Mouse (Mus musculus) brown adipose tissue, adult 24 weeks (tissue): ENCODE measurements at regions not wholly inside any gene's neighbourhood (a gene's known extent, or its start where the extent isn't known, plus 50 kb on each side); places are given as distances from the start of the nearest gene placed in this dataset.
A peak's percentile ranks its signal among the peaks of the same experiment; 100 is the strongest.

Experiments used
- H3K27ac ChIP-seq: fragments of 200-500 bp; replicated peaks from 2 replicates; pipeline ENCODE4 v1.5.1; 2012; ENCODE audit warnings: low read depth, mild to moderate bottlenecking, low read length
- H3K4me1 ChIP-seq: fragments of 200-500 bp; 2 replicates; pipeline ENCODE4 v1.6.1; 2012; ENCODE audit warnings: low read length, mixed read lengths; ENCODE audit not compliant: control insufficient read depth, insufficient read depth, insufficient read length
- H3K4me3 ChIP-seq: fragments of 200-500 bp; 2 replicates; pipeline ENCODE4 v1.5.1; 2012; ENCODE audit warnings: low read depth, mild to moderate bottlenecking, low read length, moderate library complexity; ENCODE audit not compliant: insufficient read depth

- no peak overlapping the region for H3K27ac ChIP-seq
- no peak overlapping the region for H3K4me3 ChIP-seq
- H3K4me1 ChIP-seq, result no peaks in the 10 kb centered on the region
These were observed 119.6 kb upstream of the Rbms1 start for GRCm38 (mm10) chr2:61082640-61083039.

GRCm38 (mm10) chr2:61080006-61080405, 117.0 kb upstream of the Rbms1 start:
- H3K27ac ChIP-seq, result no peak overlapping the region
- no peak overlapping the region for H3K4me3 ChIP-seq
- no peaks in the 10 kb centered on the region for H3K4me1 ChIP-seq

GRCm38 (mm10) chr2:61071025-61071424, 108.0 kb upstream of the Rbms1 start:
- H3K4me3 ChIP-seq, result no peak overlapping the region
- H3K27ac ChIP-seq, result no peak overlapping the region
- 0 out of 2 replicates have a peak, but pooled peaks cover 2% of the 10 kb centered on the region for H3K4me1 ChIP-seq

GRCm38 (mm10) chr2:61067877-61068276, 104.9 kb upstream of the Rbms1 start:
- no peak overlapping the region for H3K4me3 ChIP-seq
- H3K27ac ChIP-seq, result no peak overlapping the region
- 0 out of 2 replicates have a peak, but pooled peaks cover 2% of the 10 kb centered on the region for H3K4me1 ChIP-seq

DNA sequence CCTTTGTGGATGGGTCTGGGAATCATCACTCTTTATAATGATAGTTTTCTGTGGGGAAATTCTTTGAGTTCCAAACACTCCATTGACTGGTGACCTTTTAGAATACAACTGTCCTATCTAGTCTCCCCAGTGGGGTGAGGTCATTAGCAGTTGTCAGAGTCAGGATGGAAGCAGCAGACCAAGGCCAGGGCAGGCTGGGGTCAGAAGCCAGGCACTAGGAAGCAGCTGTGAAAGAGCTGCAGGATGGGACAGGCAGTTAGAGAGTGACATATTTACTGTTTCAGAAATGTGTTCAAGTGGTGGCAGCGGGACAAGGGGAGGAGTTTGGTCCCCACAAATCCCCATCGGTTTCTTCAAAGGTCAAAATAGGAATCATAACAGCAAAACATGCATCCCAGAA, 99.1 kb upstream of the Rbms1 start:
- H3K27ac ChIP-seq, result no peak overlapping the region
- no peak overlapping the region for H3K4me3 ChIP-seq
- no peaks in the 10 kb centered on the region for H3K4me1 ChIP-seq

DNA sequence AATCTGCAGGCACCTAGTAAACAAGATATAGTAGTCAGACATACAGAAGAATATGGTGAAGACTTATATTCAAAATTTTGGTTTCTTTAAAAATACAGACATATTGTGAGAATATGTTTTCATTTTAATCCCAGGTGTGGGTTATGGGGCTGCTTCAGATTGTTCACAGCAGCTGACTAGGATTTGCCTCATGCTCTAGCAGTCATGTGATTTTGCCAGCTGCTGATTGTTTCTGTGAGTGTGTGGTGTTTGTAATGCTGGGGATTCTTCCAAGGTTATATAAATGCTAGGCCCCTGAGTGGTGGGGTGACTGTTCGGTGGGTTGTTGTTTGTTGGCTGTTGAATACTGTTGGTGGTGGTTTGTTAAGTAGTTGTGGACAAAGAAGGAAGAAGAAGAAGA, 97.9 kb upstream of the Rbms1 start:
- Histone ChIP-seq H3K27ac (no peak overlapping the region), H3K4me3 (no peak overlapping the region), H3K4me1 (no peaks in the 10 kb centered on the region)

DNA sequence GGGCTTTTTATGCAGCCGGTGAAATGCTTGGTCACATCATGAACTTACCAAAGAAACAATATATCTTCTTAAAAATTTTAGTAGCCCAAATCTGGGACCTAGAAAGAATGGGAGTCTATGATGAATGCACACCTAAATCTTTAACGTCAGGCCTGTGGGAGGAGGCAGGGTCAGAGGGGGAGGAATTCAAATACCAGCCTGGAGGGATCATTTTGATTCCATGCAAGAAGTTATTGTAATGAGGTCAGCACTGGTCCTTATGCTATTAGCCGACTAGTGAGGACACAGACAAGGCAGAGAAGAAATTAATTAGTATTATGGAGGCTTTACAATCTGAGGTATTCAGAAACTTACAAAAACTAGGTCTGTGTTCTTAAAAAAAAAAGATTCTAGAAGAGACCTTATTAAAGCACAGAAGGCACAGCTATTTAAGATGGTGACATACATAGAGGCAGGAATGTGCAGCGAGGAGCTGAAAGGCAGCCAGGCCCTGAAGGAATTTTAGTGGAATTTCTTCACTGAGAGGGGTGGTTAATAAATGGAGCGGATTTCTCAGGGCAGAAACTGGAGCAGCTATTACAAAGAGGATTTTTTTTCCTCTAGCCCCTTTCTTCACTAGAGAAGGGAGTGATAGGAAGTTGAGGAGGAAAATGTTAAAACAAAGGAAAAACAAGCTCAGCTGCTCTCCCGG, 95.7 kb upstream of the Rbms1 start:
- Histone ChIP-seq H3K4me3 (no peak overlapping the region), H3K27ac (no peak overlapping the region), H3K4me1 (no peaks in the 10 kb centered on the region)

DNA sequence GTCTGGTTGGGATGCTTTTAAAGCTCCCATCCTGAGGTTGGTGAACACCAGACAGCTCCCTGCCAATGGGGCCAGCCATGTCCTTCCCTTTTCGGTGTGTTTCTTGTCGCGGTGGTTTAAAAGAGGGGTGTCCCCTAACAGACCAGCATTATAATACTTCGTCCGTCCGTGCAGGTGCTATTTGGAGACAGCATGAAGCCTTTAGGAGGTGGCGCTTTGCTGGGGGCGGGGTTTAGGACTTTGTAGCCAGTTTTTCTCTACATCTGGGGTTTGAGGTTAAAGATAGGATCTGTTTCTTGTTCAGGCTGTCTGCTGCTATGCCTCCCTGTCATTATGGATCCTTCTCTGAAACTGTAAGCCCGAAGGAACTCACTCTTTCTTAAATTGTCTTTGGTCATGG, 89.3 kb upstream of the Rbms1 start:
- H3K27ac ChIP-seq, result no peak overlapping the region
- H3K4me1 ChIP-seq, result no peaks in the 10 kb centered on the region
- no peak overlapping the region for H3K4me3 ChIP-seq

DNA sequence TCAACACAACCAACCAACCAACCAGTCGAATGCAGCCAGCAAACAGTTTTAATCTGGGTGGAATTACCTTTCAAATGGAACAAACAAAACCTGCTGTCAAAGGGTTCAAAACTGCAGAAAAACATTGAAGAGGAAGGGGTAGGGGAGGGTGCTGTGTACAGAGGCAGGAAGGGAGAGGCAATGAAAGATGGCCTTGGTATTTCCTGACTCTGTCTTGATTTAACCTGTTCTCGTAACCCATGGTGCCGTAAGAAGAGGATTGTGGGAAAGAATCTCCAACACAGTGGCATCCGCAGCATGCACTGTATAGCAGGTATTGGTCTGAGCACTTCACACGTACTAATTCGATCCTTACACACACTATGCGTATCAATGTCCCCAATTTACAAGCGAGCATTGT, 88.8 kb upstream of the Rbms1 start:
- no peak overlapping the region for H3K27ac ChIP-seq
- no peaks in the 10 kb centered on the region for H3K4me1 ChIP-seq
- no peak overlapping the region for H3K4me3 ChIP-seq

GRCm38 (mm10) chr2:61046111-61046767, 83.2 kb upstream of the Rbms1 start:
- no peak overlapping the region for H3K27ac ChIP-seq

GRCm38 (mm10) chr2:61045467-61045866, 82.5 kb upstream of the Rbms1 start:
- Histone ChIP-seq H3K27ac (no peak overlapping the region), H3K4me3 (no peak overlapping the region), H3K4me1 (no peaks in the 10 kb centered on the region)

More at GRCm38 (mm10) chr2:61046111-61046767, 83.2 kb upstream of the Rbms1 start:
- H3K4me1 ChIP-seq, result no peaks in the 10 kb centered on the region
- H3K4me3 ChIP-seq, result no peak overlapping the region

- H3K4me1 ChIP-seq, result no peaks in the 10 kb centered on the region
- H3K27ac ChIP-seq, result no peak overlapping the region
- no peak overlapping the region for H3K4me3 ChIP-seq
These were observed 69.9 kb upstream of the Rbms1 start for GRCm38 (mm10) chr2:61032920-61033319.

DNA sequence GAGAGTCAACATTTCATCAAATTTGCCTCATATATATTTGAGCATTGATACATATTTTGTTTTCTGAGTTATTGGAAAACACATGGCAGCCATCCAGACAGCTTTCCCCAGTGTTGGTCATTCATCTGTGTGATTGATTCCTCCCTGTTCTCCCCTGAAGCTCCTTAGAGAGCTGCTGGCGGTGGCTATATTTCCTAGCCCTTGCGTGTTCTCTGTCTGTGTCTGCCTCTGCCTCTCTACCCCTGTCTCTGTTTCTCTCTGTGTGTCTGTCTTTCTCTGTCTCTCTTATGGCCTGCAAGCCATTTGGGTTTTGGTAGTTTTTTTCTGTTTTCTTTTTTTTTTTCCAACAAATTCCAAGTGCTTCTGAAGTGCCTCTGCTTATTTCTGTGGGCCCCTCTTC, 66.7 kb upstream of the Rbms1 start:
- Histone ChIP-seq H3K27ac (no peak overlapping the region), H3K4me3 (no peak overlapping the region), H3K4me1 (no peaks in the 10 kb centered on the region)

- Histone ChIP-seq H3K4me3 (no peak overlapping the region), H3K4me1 (no peaks in the 10 kb centered on the region), H3K27ac (no peak overlapping the region)
These were observed 65.6 kb upstream of the Rbms1 start for GRCm38 (mm10) chr2:61028578-61028977.

DNA sequence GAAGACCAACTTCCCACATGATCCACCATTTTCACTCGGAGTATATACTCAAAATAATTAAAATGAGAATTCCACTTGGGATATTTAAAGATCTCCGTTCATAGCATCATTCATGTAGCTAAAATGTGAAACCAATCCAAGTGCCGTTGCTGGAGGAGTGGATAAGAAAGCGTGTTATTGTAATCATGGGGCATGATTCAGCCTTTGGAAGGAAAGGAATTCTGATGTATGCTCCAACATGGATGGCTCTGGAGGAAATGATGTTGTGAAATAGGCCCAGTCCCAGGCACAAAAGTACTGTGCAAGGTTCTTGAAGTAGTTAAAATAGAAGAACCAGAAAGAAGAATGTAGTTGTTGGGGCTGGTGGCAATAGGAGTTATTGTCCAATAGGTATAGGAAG, 64.7 kb upstream of the Rbms1 start:
- no peak overlapping the region for H3K4me3 ChIP-seq
- peaks cover 4% of the 10 kb centered on the region for H3K4me1 ChIP-seq
- H3K27ac ChIP-seq, result no peak overlapping the region

- H3K4me1 ChIP-seq, result peaks cover 6% of the 10 kb centered on the region
- H3K4me3 ChIP-seq, result no peak overlapping the region
- 0 out of 2 replicates have a peak overlapping the region, but pooled peaks have one; percentile 5 for H3K27ac ChIP-seq
These were observed 59.4 kb upstream of the Rbms1 start for GRCm38 (mm10) chr2:61022411-61022810.
